Mouse (Mus musculus) MEL (cell line): ENCODE results near the gene Polr1a.

Source experiments
- CHD1 ChIP-seq: IDR thresholded peaks from 2 replicates; pipeline ENCODE4 v1.6.1; 2012; ENCODE audit warnings: low read depth, mild to moderate bottlenecking, inconsistent platforms, low read length, improper control_type of control experiment
- CHD2 ChIP-seq: IDR thresholded peaks from 2 replicates; pipeline ENCODE4 v1.6.1; 2011; ENCODE audit warnings: low read length, improper control_type of control experiment
- CTCF ChIP-seq, 3 experiments: IDR thresholded peaks in 2 of 3; conservative IDR thresholded peaks in 1 of 3; 2 replicates each; pipeline ENCODE4 v1.5.1; 2011 to 2012; ENCODE audit warnings: low read length in 3 of 3, low read depth in 2 of 3, mild to moderate bottlenecking in 2 of 3, improper control_type of control experiment in 1 of 3, inconsistent platforms in 1 of 3, mixed read lengths in 1 of 3, moderate library complexity in 1 of 3; ENCODE audit not compliant: control insufficient read depth in 1 of 3, insufficient read depth in 1 of 3, poor library complexity in 1 of 3, severe bottlenecking in 1 of 3
- E2F4 ChIP-seq: IDR thresholded peaks from 2 replicates; pipeline ENCODE4 v1.6.1; 2011; ENCODE audit warnings: low read depth, low read length, improper control_type of control experiment, borderline replicate concordance
- GABPA ChIP-seq: IDR thresholded peaks from 2 replicates; pipeline ENCODE4 v1.6.1; 2012; ENCODE audit warnings: low read depth, mild to moderate bottlenecking, inconsistent platforms, low read length, improper control_type of control experiment, moderate library complexity
- HCFC1 ChIP-seq: IDR thresholded peaks from 2 replicates; pipeline ENCODE4 v1.6.1; 2012; ENCODE audit warnings: low read depth, mild to moderate bottlenecking, inconsistent platforms, low read length, improper control_type of control experiment, moderate library complexity
- MAFK ChIP-seq: IDR thresholded peaks from 2 replicates; pipeline ENCODE4 v1.6.1; 2011; ENCODE audit warnings: low read depth, mild to moderate bottlenecking, low read length, improper control_type of control experiment, borderline replicate concordance
- MYC ChIP-seq: IDR thresholded peaks from 2 replicates; pipeline ENCODE4 v1.6.1; 2011; ENCODE audit warnings: low read depth, mild to moderate bottlenecking, low read length, improper control_type of control experiment, moderate library complexity
- POLR2A ChIP-seq, 2 experiments: IDR thresholded peaks; 2 replicates each; pipeline ENCODE4 v1.6.1; 2011 to 2012; ENCODE audit warnings: low read length in 2 of 2, mild to moderate bottlenecking in 2 of 2, control low read depth in 1 of 2, improper control_type of control experiment in 1 of 2, low read depth in 1 of 2, moderate library complexity in 1 of 2; ENCODE audit not compliant: control insufficient read depth in 1 of 2, insufficient read depth in 1 of 2, poor library complexity in 1 of 2
- POLR2AphosphoS5 ChIP-seq: IDR thresholded peaks from 2 replicates; pipeline ENCODE4 v1.6.1; 2012; ENCODE audit warnings: low read depth, borderline replicate concordance, mild to moderate bottlenecking, inconsistent platforms, low read length, moderate library complexity, mixed read lengths
- SMC3 ChIP-seq: IDR thresholded peaks from 2 replicates; pipeline ENCODE4 v1.6.1; 2011; ENCODE audit warnings: low read depth, low read length, improper control_type of control experiment
- USF1 ChIP-seq: IDR thresholded peaks from 2 replicates; pipeline ENCODE4 v1.6.1; 2014; ENCODE audit warnings: low read depth, mild to moderate bottlenecking, inconsistent platforms, low read length, improper control_type of control experiment, moderate library complexity
- USF2 ChIP-seq, 2 experiments: IDR thresholded peaks; 2 replicates each; pipeline ENCODE4 v1.6.1; 2011 to 2012; ENCODE audit warnings: improper control_type of control experiment in 2 of 2, low read length in 2 of 2, borderline replicate concordance in 1 of 2, inconsistent platforms in 1 of 2, low read depth in 1 of 2, mild to moderate bottlenecking in 1 of 2; ENCODE audit not compliant: insufficient read depth in 1 of 2

DNA sequence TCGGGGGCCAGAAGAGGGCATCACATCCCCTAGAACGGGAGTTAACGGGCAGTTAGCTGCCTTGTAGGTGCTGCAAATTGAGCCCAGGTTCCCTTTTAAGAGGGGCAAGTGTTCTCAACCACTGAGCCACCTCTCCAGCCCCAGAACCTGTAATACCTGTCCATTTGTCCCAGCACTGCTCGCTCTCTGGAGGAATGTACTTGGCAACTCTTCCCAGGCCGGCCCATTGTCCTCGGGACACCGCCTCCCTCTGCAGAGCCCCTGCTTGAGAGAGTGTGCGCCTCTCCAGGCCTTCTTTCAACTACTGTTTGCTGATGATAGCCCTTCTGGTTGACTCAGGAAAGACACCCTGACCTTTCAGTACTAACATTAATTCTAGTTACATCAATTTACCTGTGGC, 37.3 kb downstream of the Polr1a start:
- TF ChIP-seq E2F4 = no peak
- no peak for TF ChIP-seq CHD1
- no peak; the same call in 1 of the 2 replicates for TF ChIP-seq SMC3
- TF ChIP-seq GABPA = no peak
- no peak for TF ChIP-seq MYC
- no peak for TF ChIP-seq CHD2
- TF ChIP-seq USF2 (IDR thresholded peaks at IDR 0.05; ENCODE audit: borderline replicate concordance in 1 of 2, insufficient read depth in 1 of 2, low read depth in 1 of 2, low read length in 2 of 2) = no peak
- no peak for TF ChIP-seq POLR2A (IDR thresholded peaks at IDR 0.05; ENCODE audit: control insufficient read depth in 1 of 2, insufficient read depth in 1 of 2, low read depth in 1 of 2, low read length in 2 of 2, poor library complexity in 1 of 2)
- no peak for TF ChIP-seq USF1
- TF ChIP-seq HCFC1 = no peak
- TF ChIP-seq CTCF (IDR thresholded peaks at IDR 0.05 in 2 of 3, conservative IDR thresholded peaks at IDR 0.05 in 1 of 3; ENCODE audit: control insufficient read depth in 1 of 3, insufficient read depth in 1 of 3, low read depth in 2 of 3, low read length in 3 of 3, poor library complexity in 1 of 3, severe bottlenecking in 1 of 3) = peak in 1 of 3 experiments; percentile 23; a peak in 1 of 6 replicates
- no peak for TF ChIP-seq MAFK
- TF ChIP-seq POLR2AphosphoS5 = no peak
